In the genomic region with DNA sequence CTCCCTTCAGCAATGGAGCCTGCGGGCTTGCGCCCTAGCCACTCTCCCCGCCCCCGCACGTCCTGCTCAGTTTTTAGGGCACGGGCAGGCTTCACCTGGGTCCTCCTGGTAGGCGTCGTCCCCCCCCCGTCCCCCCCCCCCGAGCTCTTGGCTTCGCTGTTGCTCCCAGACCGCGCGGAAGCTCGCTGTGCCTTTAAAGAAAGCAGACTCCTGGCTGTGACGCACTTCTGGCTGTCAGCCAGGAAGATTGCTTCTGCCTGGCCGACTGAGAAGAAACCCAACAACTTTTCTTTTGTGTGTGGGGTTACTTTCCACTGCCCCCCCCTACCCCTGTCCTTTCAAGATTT, we compare ENCODE assay signal across 8 mouse cellular contexts. TPM values are rescaled to one million over a fixed set of nuclear protein-coding genes. Genes with fewer than 3 reads are reported as not detected.
DNase-seq lines count a peak whose midpoint lies in the region; ATAC-seq and TF ChIP-seq lines count a peak whose summit lies in the region.

No protein-coding gene starts in this region.

- no peaks in the 10 kb centered on the region for H3K27me3 ChIP-seq in forebrain, embryonic 11.5 days (ENCODE audit: control insufficient read depth, insufficient read depth, low read length)
- H3K27me3 ChIP-seq in heart, embryonic 15.5 days, result no peaks in the 10 kb centered on the region
- no peaks in the 10 kb centered on the region for H3K27me3 ChIP-seq in liver, embryonic 12.5 days (replicated peaks)
- no peaks in the 10 kb centered on the region for H3K27me3 ChIP-seq in myocyte (ENCODE audit: control insufficient read depth, insufficient read depth, insufficient read length)
- no peaks in the 10 kb centered on the region for H3K27me3 ChIP-seq in stomach, embryonic 14.5 days (ENCODE audit: control insufficient read depth, insufficient read depth, low read length)

- H3ac ChIP-seq in myocyte (ENCODE audit: control insufficient read depth, insufficient read length), result peak overlapping the region; percentile 28

- no peaks in the 10 kb centered on the region for H3K36me3 ChIP-seq in forebrain, embryonic 11.5 days (ENCODE audit: control insufficient read depth, insufficient read depth, low read length)
- H3K36me3 ChIP-seq in heart, embryonic 15.5 days, result no peaks in the 10 kb centered on the region
- peaks cover 7% of the 10 kb centered on the region; the same call in 1 of the 2 replicates for H3K36me3 ChIP-seq in liver, embryonic 12.5 days
- H3K36me3 ChIP-seq in myocyte (ENCODE audit: control insufficient read depth, insufficient read depth), result no peaks in the 10 kb centered on the region
- no peaks in the 10 kb centered on the region for H3K36me3 ChIP-seq in stomach, embryonic 14.5 days (ENCODE audit: control insufficient read depth, insufficient read depth, low read length)

- H3K4me2 ChIP-seq in forebrain, embryonic 11.5 days (ENCODE audit: low read depth, low read length, severe bottlenecking), result peak overlapping the region; percentile 80
- peak overlapping the region; percentile 90 for H3K4me2 ChIP-seq in heart, embryonic 15.5 days
- peak overlapping the region; percentile 91 for H3K4me2 ChIP-seq in liver, embryonic 12.5 days
- peak overlapping the region; percentile 94 for H3K4me2 ChIP-seq in myocyte (ENCODE audit: low read depth)
- H3K4me2 ChIP-seq in stomach, embryonic 14.5 days (replicated peaks; ENCODE audit: low read depth, low read length), result peak overlapping the region; percentile 57

- peaks cover 14% of the 10 kb centered on the region for H3K4me1 ChIP-seq in forebrain, embryonic 11.5 days (replicated peaks; ENCODE audit: control insufficient read depth, insufficient read depth, low read length)
- peaks cover 69% of the 10 kb centered on the region for H3K4me1 ChIP-seq in heart, embryonic 15.5 days (replicated peaks)
- peaks cover 90% of the 10 kb centered on the region for H3K4me1 ChIP-seq in liver, embryonic 12.5 days
- H3K4me1 ChIP-seq in stomach, embryonic 14.5 days (ENCODE audit: control insufficient read depth, insufficient read depth, low read length), result peaks cover 25% of the 10 kb centered on the region

- H3K9ac ChIP-seq in forebrain, embryonic 11.5 days (ENCODE audit: low read length), result peak overlapping the region; percentile 92
- peak overlapping the region; percentile 90 for H3K9ac ChIP-seq in heart, embryonic 15.5 days
- H3K9ac ChIP-seq in liver, embryonic 12.5 days, result peak overlapping the region; percentile 81
- H3K9ac ChIP-seq in stomach, embryonic 14.5 days (replicated peaks; ENCODE audit: low read depth, low read length), result peak overlapping the region; percentile 89

- H3K4me3 ChIP-seq in forebrain, embryonic 11.5 days (ENCODE audit: low read depth, low read length), result peak overlapping the region; percentile 60
- H3K4me3 ChIP-seq in heart, embryonic 15.5 days, result peak overlapping the region; percentile 91
- H3K4me3 ChIP-seq in liver, embryonic 12.5 days, result peak overlapping the region; percentile 69
- peak overlapping the region; percentile 79 for H3K4me3 ChIP-seq in myocyte
- H3K4me3 ChIP-seq in stomach, embryonic 14.5 days (ENCODE audit: low read depth, low read length), result peak overlapping the region; percentile 74

- peak overlapping the region; percentile 100 for H3K27ac ChIP-seq in forebrain, embryonic 11.5 days (ENCODE audit: low read depth, low read length)
- H3K27ac ChIP-seq in heart, embryonic 15.5 days, result peak overlapping the region; percentile 100
- H3K27ac ChIP-seq in liver, embryonic 12.5 days, result peak overlapping the region; percentile 87
- peak overlapping the region; percentile 100 for H3K27ac ChIP-seq in stomach, embryonic 14.5 days (ENCODE audit: low read length)

- WGBS in forebrain, embryonic 11.5 days, result under 1% methylated on average over 16 of the region's 17 CpGs
- 0% methylated on average over 17 of the region's 17 CpGs for WGBS in heart, embryonic 15.5 days
- WGBS in liver, embryonic 12.5 days (ENCODE audit: insufficient replicate concordance), result 0% methylated on average over 17 of the region's 17 CpGs
- WGBS in stomach, embryonic 14.5 days, result 3% methylated on average over 16 of the region's 17 CpGs

- TF ChIP-seq POLR2A in myocyte (IDR thresholded peaks at IDR 0.05; ENCODE audit: insufficient read length, low read depth), result no peak

- ATAC-seq in forebrain, embryonic 11.5 days (replicated peaks; ENCODE audit: low FRiP score), result peak; percentile 76
- peak; percentile 75 for ATAC-seq in heart, embryonic 15.5 days (replicated peaks; ENCODE audit: insufficient number of reproducible peaks, insufficient read depth, low FRiP score, low read depth)
- ATAC-seq in liver, embryonic 12.5 days, result peak; percentile 50
- peak; percentile 75 for ATAC-seq in stomach, embryonic 14.5 days (ENCODE audit: insufficient number of reproducible peaks, insufficient read depth, low FRiP score, low read depth)

- peaks cover 74% of the 10 kb centered on the region for H3K79me2 ChIP-seq in myocyte (ENCODE audit: control insufficient read depth, insufficient read depth)

- peak; percentile 94 for DNase-seq in CD4-positive helper T cell, adult 2 months (ENCODE audit: low read depth, low spot score)
- peak; percentile 96 for DNase-seq in adrenal gland, postnatal 14 days
- DNase-seq in forebrain, embryonic 11.5 days (ENCODE audit: low spot score), result peak; percentile 96
- DNase-seq in kidney, postnatal 14 days, result peak; percentile 97

- H3K9me3 ChIP-seq in forebrain, embryonic 11.5 days (ENCODE audit: control insufficient read depth, low read length), result no peaks in the 10 kb centered on the region
- H3K9me3 ChIP-seq in heart, embryonic 15.5 days (replicated peaks), result no peaks in the 10 kb centered on the region
- H3K9me3 ChIP-seq in liver, embryonic 12.5 days (replicated peaks), result no peaks in the 10 kb centered on the region
- H3K9me3 ChIP-seq in stomach, embryonic 14.5 days (ENCODE audit: control insufficient read depth, low read depth, low read length), result no peaks in the 10 kb centered on the region

TF ChIP-seq in myocyte, 11 proteins besides CTCF, POLR2A, EP300 and RAD21:
- TF ChIP-seq E2F4 (IDR thresholded peaks at IDR 0.05; ENCODE audit: insufficient read depth) (no peak), MAX (IDR thresholded peaks at IDR 0.05; ENCODE audit: low read depth) (no peak), TCF3 (IDR thresholded peaks at IDR 0.05; ENCODE audit: insufficient read length, low read depth) (no peak), MYOD1 (IDR thresholded peaks at IDR 0.05; ENCODE audit: control insufficient read depth in 1 of 3, insufficient read length in 2 of 3, low read depth in 2 of 3) (no peak), MYOG (IDR thresholded peaks at IDR 0.05; ENCODE audit: control insufficient read depth in 1 of 3, insufficient read depth in 1 of 3, insufficient read length in 2 of 3, low read depth in 2 of 3) (no peak), TCF12 (IDR thresholded peaks at IDR 0.05; ENCODE audit: insufficient read depth, poor library complexity, severe bottlenecking) (no peak), SRF (IDR thresholded peaks at IDR 0.05; ENCODE audit: control insufficient read depth, insufficient read length, low read depth) (no peak), CEBPB (IDR thresholded peaks at IDR 0.05; ENCODE audit: insufficient read depth, poor library complexity, severe bottlenecking) (no peak), POLR2AphosphoS2 (IDR thresholded peaks at IDR 0.05; ENCODE audit: insufficient read length, low read depth) (no peak), REST (IDR thresholded peaks at IDR 0.05; ENCODE audit: insufficient read depth, insufficient read length) (no peak)

RNA-seq across cellular contexts. Expression of a gene that starts 36.5 kb away (rescaled TPM):
- total RNA-seq in adrenal gland, postnatal 14 days (2021), result 154 and 164 TPM in 2 replicates
- polyA plus RNA-seq in forebrain, embryonic 11.5 days (2014; fragmentation: Nextera tagmentation; extraction: Ambion mirVana), result 112 and 114 TPM in 2 replicates
- polyA plus RNA-seq in heart, embryonic 15.5 days (2015; fragmentation: Nextera tagmentation; extraction: Ambion mirVana), result 40.0 and 50.0 TPM in 2 replicates
- 48.7 and 53.0 TPM in 2 replicates for polyA plus RNA-seq in liver, embryonic 12.5 days (2016; fragmentation: Nextera tagmentation; extraction: Ambion mirVana)
- 60.3 TPM for polyA plus RNA-seq in myocyte (2012; fragmentation: generic; extraction: Trizol)
- polyA plus RNA-seq in stomach, embryonic 14.5 days (2014; fragmentation: Nextera tagmentation; extraction: Ambion mirVana), result 99.7 and 102 TPM in 2 replicates

RNA-seq across cellular contexts. Expression of a gene that starts 36.7 kb away (rescaled TPM):
- 6.0 and 7.3 TPM in 2 replicates for total RNA-seq in adrenal gland, postnatal 14 days (2021)
- polyA plus RNA-seq in forebrain, embryonic 11.5 days (2014; fragmentation: Nextera tagmentation; extraction: Ambion mirVana), result 8.3 and 8.6 TPM in 2 replicates
- 3.9 and 4.6 TPM in 2 replicates for polyA plus RNA-seq in heart, embryonic 15.5 days (2015; fragmentation: Nextera tagmentation; extraction: Ambion mirVana)
- 2.8 and 3.6 TPM in 2 replicates for polyA plus RNA-seq in liver, embryonic 12.5 days (2016; fragmentation: Nextera tagmentation; extraction: Ambion mirVana)
- polyA plus RNA-seq in myocyte (2012; fragmentation: generic; extraction: Trizol), result 8.8 TPM
- polyA plus RNA-seq in stomach, embryonic 14.5 days (2014; fragmentation: Nextera tagmentation; extraction: Ambion mirVana), result 8.7 and 11.6 TPM in 2 replicates

RNA-seq across cellular contexts. Expression of a gene that starts 48.1 kb away (rescaled TPM):
- 5.6 and 5.8 TPM in 2 replicates for total RNA-seq in adrenal gland, postnatal 14 days (2021)
- polyA plus RNA-seq in forebrain, embryonic 11.5 days (2014; fragmentation: Nextera tagmentation; extraction: Ambion mirVana), result 4.1 and 5.5 TPM in 2 replicates
- 1.5 and 2.3 TPM in 2 replicates for polyA plus RNA-seq in heart, embryonic 15.5 days (2015; fragmentation: Nextera tagmentation; extraction: Ambion mirVana)
- polyA plus RNA-seq in liver, embryonic 12.5 days (2016; fragmentation: Nextera tagmentation; extraction: Ambion mirVana), result 4.5 and 4.9 TPM in 2 replicates
- polyA plus RNA-seq in myocyte (2012; fragmentation: generic; extraction: Trizol), result 0.84 TPM
- 3.1 and 3.6 TPM in 2 replicates for polyA plus RNA-seq in stomach, embryonic 14.5 days (2014; fragmentation: Nextera tagmentation; extraction: Ambion mirVana)

Comparison
In these comparisons a context has a peak if more than half of its experiments do, and no peak if none do; other contexts are left out.
1. Peak in every context shown above with its lines: DNase-seq, ATAC-seq, H3K4me3 ChIP-seq and H3K27ac ChIP-seq.